ENCODE assay signal across 8 mouse cellular contexts in genomic region chr11:121451216-121451726, GRCm38 (mm10). TPM values are rescaled to one million over a fixed set of nuclear protein-coding genes. Genes with fewer than 3 reads are reported as not detected.
DNase-seq lines count a peak whose midpoint lies in the region; ATAC-seq and TF ChIP-seq lines count a peak whose summit lies in the region.

No protein-coding gene starts in this region.

- H3K4me2 ChIP-seq in kidney, postnatal 0 days (ENCODE audit: low read length), result peak overlapping the region; percentile 82
- H3K4me2 ChIP-seq in embryonic facial prominence, embryonic 11.5 days (ENCODE audit: low read depth, low read length), result peak overlapping the region; percentile 37
- H3K4me2 ChIP-seq in hindbrain, embryonic 12.5 days (replicated peaks), result peak overlapping the region; percentile 81
- H3K4me2 ChIP-seq in midbrain, embryonic 15.5 days, result peak overlapping the region; percentile 59

- no peaks in the 10 kb centered on the region for H3K9me3 ChIP-seq in kidney, postnatal 0 days (replicated peaks; ENCODE audit: low read length)
- no peaks in the 10 kb centered on the region for H3K9me3 ChIP-seq in embryonic facial prominence, embryonic 11.5 days (replicated peaks; ENCODE audit: control insufficient read depth, low read length)
- H3K9me3 ChIP-seq in hindbrain, embryonic 12.5 days (replicated peaks), result no peaks in the 10 kb centered on the region
- H3K9me3 ChIP-seq in midbrain, embryonic 15.5 days, result no peaks in the 10 kb centered on the region

- DNase-seq in kidney, postnatal 0 days (ENCODE audit: low spot score), result no peak
- DNase-seq in kidney, postnatal 4 days, result no peak
- no peak for DNase-seq in embryonic facial prominence, embryonic 11.5 days (ENCODE audit: low spot score)
- no peak for DNase-seq in layer of hippocampus, postnatal 36 days
- no peak for DNase-seq in left cerebral cortex, postnatal 10 days (ENCODE audit: extremely low spot score in 1 of 2, low spot score in 2 of 2)

- no peak for TF ChIP-seq CTCF in kidney, postnatal 0 days (IDR thresholded peaks at IDR 0.05; ENCODE audit: low read depth)

- peak overlapping the region; percentile 83 for H3K4me3 ChIP-seq in kidney, postnatal 0 days (replicated peaks; ENCODE audit: low read depth, low read length)
- peak overlapping the region; percentile 96 for H3K4me3 ChIP-seq in embryonic facial prominence, embryonic 11.5 days (ENCODE audit: low read depth, low read length)
- peak overlapping the region; percentile 93 for H3K4me3 ChIP-seq in hindbrain, embryonic 12.5 days
- H3K4me3 ChIP-seq in midbrain, embryonic 15.5 days, result peak overlapping the region; percentile 80

- intact Hi-C loops in left cerebral cortex, postnatal 10 days (cut with DNase I), result no loop called here

- WGBS in kidney, postnatal 0 days, result 19% methylated on average over 9 of the region's 9 CpGs
- 23% methylated on average over 9 of the region's 9 CpGs for WGBS in embryonic facial prominence, embryonic 11.5 days
- WGBS in hindbrain, embryonic 12.5 days, result 24% methylated on average over 9 of the region's 9 CpGs
- WGBS in midbrain, embryonic 15.5 days, result 20% methylated on average over 9 of the region's 9 CpGs

- no peaks in the 10 kb centered on the region for H3K27me3 ChIP-seq in kidney, postnatal 0 days (ENCODE audit: insufficient read depth, low read length)
- no peaks in the 10 kb centered on the region for H3K27me3 ChIP-seq in embryonic facial prominence, embryonic 11.5 days (ENCODE audit: control insufficient read depth, insufficient read depth, low read length)
- H3K27me3 ChIP-seq in hindbrain, embryonic 12.5 days, result no peaks in the 10 kb centered on the region
- H3K27me3 ChIP-seq in midbrain, embryonic 15.5 days (replicated peaks), result no peaks in the 10 kb centered on the region

- H3K27ac ChIP-seq in kidney, postnatal 0 days, result no peak overlapping the region
- H3K27ac ChIP-seq in embryonic facial prominence, embryonic 11.5 days (replicated peaks; ENCODE audit: low read depth, low read length), result no peak overlapping the region
- H3K27ac ChIP-seq in hindbrain, embryonic 12.5 days, result peak overlapping the region; percentile 87; the same call in 1 of the 2 replicates
- peak overlapping the region; percentile 86 for H3K27ac ChIP-seq in midbrain, embryonic 15.5 days

- H3K9ac ChIP-seq in kidney, postnatal 0 days (ENCODE audit: low read depth, low read length), result peak overlapping the region; percentile 63; the same call in 1 of the 2 replicates
- H3K9ac ChIP-seq in embryonic facial prominence, embryonic 11.5 days (replicated peaks; ENCODE audit: low read length), result peak overlapping the region; percentile 26
- peak overlapping the region; percentile 81; the same call in 1 of the 2 replicates for H3K9ac ChIP-seq in hindbrain, embryonic 12.5 days
- peak overlapping the region; percentile 70 for H3K9ac ChIP-seq in midbrain, embryonic 15.5 days

- H3K36me3 ChIP-seq in kidney, postnatal 0 days (ENCODE audit: insufficient read depth, low read length), result 0 out of 2 replicates have a peak, but pooled peaks cover 4% of the 10 kb centered on the region
- no peaks in the 10 kb centered on the region for H3K36me3 ChIP-seq in embryonic facial prominence, embryonic 11.5 days (replicated peaks; ENCODE audit: control insufficient read depth, insufficient read depth, low read depth, low read length)
- H3K36me3 ChIP-seq in hindbrain, embryonic 12.5 days, result 0 out of 2 replicates have a peak, but pooled peaks cover 5% of the 10 kb centered on the region
- 0 out of 2 replicates have a peak, but pooled peaks cover 11% of the 10 kb centered on the region for H3K36me3 ChIP-seq in midbrain, embryonic 15.5 days (replicated peaks)

- ATAC-seq in kidney, postnatal 0 days (replicated peaks; ENCODE audit: low FRiP score, low read depth), result no peak
- 0 out of 2 replicates have a peak, but pooled peaks have one; percentile 21 for ATAC-seq in embryonic facial prominence, embryonic 11.5 days (replicated peaks; ENCODE audit: insufficient number of reproducible peaks, low FRiP score, low TSS enrichment, low read depth)
- no peak; the same call in 1 of the 2 replicates for ATAC-seq in hindbrain, embryonic 12.5 days (ENCODE audit: low FRiP score)
- no peak; the same call in 1 of the 2 replicates for ATAC-seq in midbrain, embryonic 15.5 days (replicated peaks)
- no peak for ATAC-seq in megakaryocyte-erythroid progenitor cell, adult 5-6 weeks (replicated peaks; ENCODE audit: low FRiP score, low TSS enrichment, poor library complexity, severe bottlenecking)

- no peaks in the 10 kb centered on the region; the same call in 1 of the 2 replicates for H3K4me1 ChIP-seq in kidney, postnatal 0 days (replicated peaks; ENCODE audit: insufficient read depth, low read length)
- H3K4me1 ChIP-seq in embryonic facial prominence, embryonic 11.5 days (ENCODE audit: control insufficient read depth, insufficient read depth, low read length), result no peaks in the 10 kb centered on the region
- peaks cover 15% of the 10 kb centered on the region for H3K4me1 ChIP-seq in hindbrain, embryonic 12.5 days
- H3K4me1 ChIP-seq in midbrain, embryonic 15.5 days, result peaks cover 24% of the 10 kb centered on the region

RNA-seq across cellular contexts. Expression of gene Tbcd, which starts 0.5 kb away (rescaled TPM):
- polyA plus RNA-seq in kidney, postnatal 0 days (2015; fragmentation: Nextera tagmentation; extraction: Ambion mirVana), result 29.8 and 36.1 TPM in 2 replicates
- polyA plus RNA-seq in embryonic facial prominence, embryonic 11.5 days (2014; fragmentation: Nextera tagmentation; extraction: Ambion mirVana), result 31.1 and 36.6 TPM in 2 replicates
- 60.0 and 61.6 TPM in 2 replicates for polyA plus RNA-seq in hindbrain, embryonic 12.5 days (2016; fragmentation: Nextera tagmentation; extraction: Ambion mirVana)
- 61.8 and 64.8 TPM in 2 replicates for polyA plus RNA-seq in midbrain, embryonic 15.5 days (2015; fragmentation: Nextera tagmentation; extraction: Ambion mirVana)
- total RNA-seq in layer of hippocampus, postnatal 36 days (2021), result 10 to 100 TPM; 40.3 to 41.3 TPM
- total RNA-seq in megakaryocyte-erythroid progenitor cell, adult 5-6 weeks (2014; fragmentation: Nextera tagmentation), result 64.2 and 85.0 TPM in 2 replicates
- 53.6 and 105 TPM in 2 replicates for total RNA-seq in megakaryocyte-erythroid progenitor cell, adult 5-6 weeks (2017)
- 10 to 100 TPM; 57.4 to 57.9 TPM for total RNA-seq in left cerebral cortex, postnatal 10 days (2021)

RNA-seq across cellular contexts. Expression of gene Fn3k, which starts 16.6 kb away (rescaled TPM):
- polyA plus RNA-seq in kidney, postnatal 0 days (2015; fragmentation: Nextera tagmentation; extraction: Ambion mirVana), result 5.6 and 6.6 TPM in 2 replicates
- polyA plus RNA-seq in embryonic facial prominence, embryonic 11.5 days (2014; fragmentation: Nextera tagmentation; extraction: Ambion mirVana), result 0.33 and 0.70 TPM in 2 replicates
- 1.9 and 2.8 TPM in 2 replicates for polyA plus RNA-seq in hindbrain, embryonic 12.5 days (2016; fragmentation: Nextera tagmentation; extraction: Ambion mirVana)
- 4.4 and 5.0 TPM in 2 replicates for polyA plus RNA-seq in midbrain, embryonic 15.5 days (2015; fragmentation: Nextera tagmentation; extraction: Ambion mirVana)
- total RNA-seq in layer of hippocampus, postnatal 36 days (2021), result 10 to 100 TPM; 42.4 to 43.0 TPM
- total RNA-seq in megakaryocyte-erythroid progenitor cell, adult 5-6 weeks (2014; fragmentation: Nextera tagmentation), result 0.81 TPM in 1 of 2 replicates, not detected in the other
- total RNA-seq in megakaryocyte-erythroid progenitor cell, adult 5-6 weeks (2017), result 0.11 and 0.47 TPM in 2 replicates
- 10 to 100 TPM; 16.0 to 19.0 TPM for total RNA-seq in left cerebral cortex, postnatal 10 days (2021)

RNA-seq across cellular contexts. Expression of gene Fn3krp, which starts 30.1 kb away (rescaled TPM):
- 10.1 and 10.3 TPM in 2 replicates for polyA plus RNA-seq in kidney, postnatal 0 days (2015; fragmentation: Nextera tagmentation; extraction: Ambion mirVana)
- 8.4 and 8.7 TPM in 2 replicates for polyA plus RNA-seq in embryonic facial prominence, embryonic 11.5 days (2014; fragmentation: Nextera tagmentation; extraction: Ambion mirVana)
- 8.5 and 10.9 TPM in 2 replicates for polyA plus RNA-seq in hindbrain, embryonic 12.5 days (2016; fragmentation: Nextera tagmentation; extraction: Ambion mirVana)
- polyA plus RNA-seq in midbrain, embryonic 15.5 days (2015; fragmentation: Nextera tagmentation; extraction: Ambion mirVana), result 10.0 and 10.1 TPM in 2 replicates
- 10 to 100 TPM; 49.1 to 50.4 TPM for total RNA-seq in layer of hippocampus, postnatal 36 days (2021)
- total RNA-seq in megakaryocyte-erythroid progenitor cell, adult 5-6 weeks (2014; fragmentation: Nextera tagmentation), result 18.8 and 22.0 TPM in 2 replicates
- total RNA-seq in megakaryocyte-erythroid progenitor cell, adult 5-6 weeks (2017), result 35.3 and 42.9 TPM in 2 replicates
- total RNA-seq in left cerebral cortex, postnatal 10 days (2021), result 10 to 100 TPM; 21.7 to 21.9 TPM

Comparison
In these comparisons a context has a peak if more than half of its experiments do, and no peak if none do; other contexts are left out.
1. H3K27ac ChIP-seq: peak in hindbrain, embryonic 12.5 days (single experiment) and midbrain, embryonic 15.5 days (single experiment); none in kidney, postnatal 0 days (single experiment) and embryonic facial prominence, embryonic 11.5 days (single experiment).
2. H3K9ac ChIP-seq: peak in every context shown above with its lines; median percentile 81 in hindbrain, embryonic 12.5 days; 70 in midbrain, embryonic 15.5 days; 63 in kidney, postnatal 0 days; 26 in embryonic facial prominence, embryonic 11.5 days.
3. Peak in every context shown above with its lines, with median percentiles within 50 percentile points of each other: H3K4me2 ChIP-seq and H3K4me3 ChIP-seq.